Mouse (Mus musculus) urinary bladder, postnatal 25 days (tissue): Measurements from ENCODE around the gene AY074887.

Experiments
- DNase-seq: peaks from one replicate; pipeline ENCODE4 v3.0.0; 2022; ENCODE audit warnings: low spot score

Gene AY074887

GRCm38 (mm10) chr9:54916401-54916800 is 34.4 kb downstream of the AY074887 start:
- DNase-seq: no peak

- no peak for DNase-seq
Observed at GRCm38 (mm10) chr9:54915576-54915975, 35.2 kb downstream of the AY074887 start.

DNA sequence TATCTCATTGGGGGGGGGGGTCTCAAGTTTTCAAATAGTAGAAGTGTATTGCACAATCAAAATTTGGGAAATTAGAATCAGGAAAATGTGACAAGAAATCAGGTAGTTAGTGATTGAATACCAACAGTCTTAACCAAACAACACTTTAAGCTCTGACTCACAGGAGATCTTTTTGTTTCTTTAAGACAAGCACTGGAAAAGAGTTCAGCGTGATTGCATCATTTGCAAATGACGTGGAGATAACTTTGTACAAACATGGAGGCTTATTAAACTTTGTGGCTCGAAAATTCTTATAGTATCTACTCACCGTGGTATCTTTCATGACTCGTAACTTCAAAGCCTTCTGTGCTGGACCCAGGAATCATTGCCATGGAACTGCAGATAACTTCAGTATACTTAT is 41.4 kb downstream of the AY074887 start:
- DNase-seq: no peak
